Mouse (Mus musculus) granulocyte monocyte progenitor cell, adult 5-6 weeks (primary cell): Measurements from ENCODE around the gene Jup. TPM values are rescaled to one million over a fixed set of nuclear protein-coding genes. Genes with fewer than 3 reads are reported as not detected.
A peak's percentile ranks its signal among the peaks of the same experiment; 100 is the strongest.

ENCODE experiments used
- ATAC-seq: replicated peaks from 2 replicates; pipeline ENCODE4 v1.8.0; 2016; ENCODE audit warnings: mild to moderate bottlenecking, moderate TSS enrichment, inconsistent platforms; ENCODE audit not compliant: poor library complexity, severe bottlenecking
- total RNA-seq, 2 experiments: library from RNA; stranded (forward) in 1 of 2; stranded (reverse) in 1 of 2; fragments of 200-712, 200-1000 nt in 1 of 2; fragments of >200 nt in 1 of 2; fragmentation: Nextera tagmentation in 1 of 2; gene quantifications; 2 replicates each; pipeline ENCODE4 v1.2.3; 2014 to 2017

Jup gene
- total RNA-seq, 2 experiments from 2014 or later: 4.2 to 6.7 TPM

- ATAC-seq: no peak
Observed at GRCm38 (mm10) chr11:100392958-100393357, 4.6 kb downstream of the Jup start.

DNA sequence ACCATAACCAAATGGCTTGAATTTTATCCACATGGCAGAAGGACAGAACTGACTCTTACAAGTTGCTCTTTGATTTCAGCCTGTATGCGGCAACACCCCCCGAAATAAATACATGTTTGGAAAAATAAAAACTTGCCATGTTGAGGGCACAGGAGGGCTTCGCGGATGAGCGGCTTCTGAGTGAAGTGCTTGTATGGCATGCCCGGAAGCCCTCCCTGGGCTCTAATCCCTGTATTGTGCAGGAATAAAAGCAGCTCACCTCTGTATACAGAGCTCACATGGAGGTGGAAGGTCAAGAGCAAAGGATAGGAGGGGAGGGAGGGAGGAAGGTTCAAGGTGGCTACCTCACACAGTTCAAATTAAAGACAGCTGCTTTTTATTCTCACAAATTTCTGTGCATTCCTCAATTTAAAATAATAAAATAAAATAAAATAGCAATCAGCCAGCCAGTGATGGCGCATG, 5.6 kb downstream of the Jup start:
- no peak for ATAC-seq

GRCm38 (mm10) chr11:100391081-100391883, 6.3 kb downstream of the Jup start:
- ATAC-seq: no peak

DNA sequence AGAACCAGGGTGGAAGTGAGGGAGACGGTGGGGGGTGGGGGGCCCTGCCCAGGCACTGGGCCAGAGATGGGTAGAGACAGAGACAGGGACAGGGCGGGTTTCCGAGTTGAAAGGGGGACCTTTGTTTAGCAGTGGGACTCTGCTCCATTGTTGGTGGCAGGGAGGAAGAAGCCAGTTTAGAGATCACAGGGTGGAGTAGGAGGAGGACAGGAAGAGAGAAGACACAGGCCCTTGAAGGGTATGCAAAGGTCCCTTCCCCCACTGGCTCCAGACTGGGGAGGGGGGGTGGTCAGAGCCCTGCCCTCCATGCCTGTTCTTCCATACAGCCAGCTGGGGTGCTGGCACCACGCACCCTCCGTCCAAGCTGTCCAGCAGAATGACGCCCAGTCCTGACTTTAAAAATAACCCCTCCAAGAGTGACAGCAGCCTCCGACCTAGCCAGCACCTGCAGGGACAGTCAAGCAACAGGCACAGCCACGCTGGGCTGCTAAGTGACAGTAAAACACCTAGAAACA, 7.6 kb downstream of the Jup start:
- ATAC-seq: no peak

GRCm38 (mm10) chr11:100388588-100388987, 9.0 kb downstream of the Jup start:
- no peak for ATAC-seq

DNA sequence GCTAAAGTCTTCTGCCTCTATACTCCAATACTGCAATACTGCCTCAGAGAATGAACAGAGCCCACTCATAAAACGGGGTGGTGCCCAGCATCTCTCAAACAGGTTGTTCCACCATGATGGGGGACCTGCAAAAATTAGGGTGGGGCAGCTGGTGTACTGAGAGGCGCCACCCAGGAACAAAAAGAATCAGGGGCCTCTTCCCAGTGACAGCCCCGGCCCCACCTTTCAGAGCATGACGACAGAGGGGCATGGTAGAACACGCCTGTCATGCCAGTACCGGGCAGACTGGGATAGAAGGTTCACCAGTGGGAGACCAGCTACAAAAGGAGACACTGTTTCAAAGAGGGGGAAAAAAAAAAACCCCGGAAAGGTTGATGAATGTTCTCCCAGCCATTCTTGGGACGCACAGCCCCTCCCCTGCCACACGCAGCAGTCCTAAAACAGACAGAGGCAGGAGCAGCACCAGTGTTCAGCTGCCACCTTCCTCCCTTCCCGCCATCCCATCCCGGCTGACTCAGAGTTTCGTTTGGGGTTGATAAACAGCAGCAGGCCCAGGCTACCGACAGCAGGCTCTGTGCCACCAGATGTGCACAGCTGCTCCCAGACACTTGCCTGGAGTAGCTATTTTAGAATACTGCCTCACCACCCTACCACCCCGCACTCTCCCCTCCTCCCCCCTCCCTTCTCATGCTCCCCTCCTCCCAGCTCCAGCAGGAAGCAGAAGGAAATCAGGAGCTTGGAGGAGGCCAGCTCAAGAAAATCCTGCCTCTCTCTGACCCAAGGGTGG, 9.8 kb downstream of the Jup start:
- no peak for ATAC-seq

DNA sequence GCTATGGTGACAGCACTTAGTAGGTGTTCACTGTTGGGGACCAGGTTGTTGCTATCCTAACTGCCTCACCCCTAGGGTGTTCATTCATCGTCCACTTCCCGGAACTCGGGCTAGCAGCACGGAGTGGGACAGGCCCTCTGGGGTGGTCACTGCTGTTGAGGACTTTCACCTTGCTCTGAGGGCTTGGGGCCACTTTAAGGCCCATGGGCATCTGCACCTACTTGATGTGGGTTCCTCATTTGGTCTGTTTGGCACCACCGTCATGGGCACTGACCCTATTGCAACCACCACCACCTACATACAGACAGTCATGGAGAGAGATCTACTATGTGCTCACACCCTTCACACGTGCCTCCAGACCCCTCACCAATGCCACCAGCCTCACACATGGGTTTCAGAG, 10.5 kb downstream of the Jup start:
- ATAC-seq: no peak

DNA sequence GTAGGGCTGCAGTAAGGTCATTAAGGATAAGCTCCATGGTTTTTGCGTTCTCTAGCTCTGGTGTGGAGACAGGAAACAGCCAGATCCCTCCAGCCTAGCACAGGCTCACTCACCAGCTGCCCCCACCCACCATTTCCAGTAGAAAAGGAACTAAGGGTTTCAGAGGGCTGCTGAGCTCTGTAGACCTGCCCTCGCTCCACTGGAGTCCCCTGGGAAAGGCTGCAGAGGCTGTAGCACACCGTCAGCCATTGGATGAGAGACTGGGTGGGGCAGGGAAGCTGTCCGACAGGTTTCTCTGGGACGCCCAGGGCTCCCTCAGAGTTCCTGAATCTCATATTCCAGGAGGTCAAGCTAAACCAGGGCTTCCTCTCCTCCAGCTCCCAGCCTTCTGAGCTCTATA, 11.0 kb downstream of the Jup start:
- ATAC-seq: no peak

- ATAC-seq: no peak
Observed at GRCm38 (mm10) chr11:100385016-100385415, 12.5 kb downstream of the Jup start.

DNA sequence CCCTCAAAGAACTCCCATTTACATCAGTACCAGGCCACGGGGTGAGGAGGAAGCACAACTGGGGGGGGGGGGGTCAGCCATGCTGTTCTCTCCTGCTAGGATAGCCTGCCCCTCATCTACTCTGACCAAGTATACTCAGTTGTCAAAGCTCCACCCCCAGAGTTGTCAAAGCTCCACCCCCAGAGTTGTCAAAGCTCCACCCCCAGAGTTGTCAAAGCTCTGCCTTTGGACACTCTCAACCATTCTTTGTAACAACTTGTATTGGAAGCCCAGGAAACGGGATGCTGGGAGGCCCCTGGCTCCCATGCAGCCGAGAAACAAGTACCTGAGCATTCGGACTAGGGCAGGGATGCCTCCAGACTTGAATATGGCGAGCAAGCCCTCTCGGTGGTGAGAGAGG, 14.9 kb downstream of the Jup start:
- ATAC-seq: no peak

DNA sequence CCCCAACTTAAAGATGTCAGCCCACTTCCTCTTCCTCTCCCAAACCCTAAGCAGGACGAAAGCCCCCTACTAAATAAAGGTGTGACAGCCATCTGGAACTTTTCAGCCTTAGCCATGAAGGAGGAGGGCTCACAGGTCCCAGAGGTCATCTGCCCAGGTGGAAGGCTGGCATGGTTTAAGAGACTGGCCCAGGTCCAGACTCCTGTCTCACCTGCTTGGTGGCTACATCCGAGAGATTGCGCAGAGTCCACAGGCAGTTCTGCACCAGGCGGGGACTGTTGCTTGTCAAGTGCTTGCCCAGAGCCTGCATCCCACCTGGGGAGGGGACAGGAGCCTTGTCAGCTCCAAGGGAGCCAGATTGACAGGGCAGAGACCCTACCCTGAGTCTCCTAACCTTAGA, 18.3 kb downstream of the Jup start:
- ATAC-seq: no peak

DNA sequence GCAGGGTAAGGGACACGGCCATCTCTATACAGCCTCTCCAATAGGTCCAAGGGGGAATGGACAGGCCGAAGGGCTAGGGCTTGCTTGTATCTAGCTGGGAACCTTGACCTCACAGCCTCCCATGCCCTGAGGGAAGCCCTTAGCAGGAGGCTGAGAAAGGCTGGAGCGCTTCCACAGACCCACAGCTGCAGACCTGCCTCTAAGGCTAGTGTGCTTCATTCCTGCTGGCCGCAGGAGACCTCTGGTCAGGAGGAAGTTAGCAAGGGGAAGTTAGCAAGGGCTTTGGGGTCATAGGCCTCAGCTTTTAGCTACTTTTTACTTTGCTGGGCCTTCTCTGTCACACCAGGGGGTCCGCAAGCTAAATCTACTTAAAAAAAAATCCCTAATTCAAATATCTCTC, 19.1 kb downstream of the Jup start:
- ATAC-seq: peak; percentile 68

- no peak for ATAC-seq
Observed at GRCm38 (mm10) chr11:100377989-100378388, 19.6 kb downstream of the Jup start.

- ATAC-seq: no peak
Observed at GRCm38 (mm10) chr11:100376746-100377389, 20.7 kb downstream of the Jup start.

DNA sequence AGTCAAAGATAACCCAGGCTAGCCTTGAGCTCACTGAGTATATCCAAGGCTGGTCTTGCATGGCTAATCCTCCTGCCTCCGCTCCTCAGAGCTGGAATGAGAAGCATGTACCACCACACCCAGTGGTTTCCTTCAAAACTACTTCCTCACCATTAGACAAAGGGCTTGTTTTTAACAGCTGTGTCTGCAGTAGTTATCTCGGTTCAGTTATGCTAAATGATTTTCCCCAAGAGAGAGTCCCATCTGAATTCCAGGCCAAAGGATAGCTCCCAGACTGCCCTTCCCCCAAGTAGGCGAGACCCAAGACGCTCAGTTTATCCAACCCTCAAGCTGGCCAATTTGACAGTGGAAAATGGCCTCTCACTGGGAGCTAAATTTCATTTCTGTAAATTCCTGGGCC, 21.6 kb downstream of the Jup start:
- ATAC-seq: no peak

DNA sequence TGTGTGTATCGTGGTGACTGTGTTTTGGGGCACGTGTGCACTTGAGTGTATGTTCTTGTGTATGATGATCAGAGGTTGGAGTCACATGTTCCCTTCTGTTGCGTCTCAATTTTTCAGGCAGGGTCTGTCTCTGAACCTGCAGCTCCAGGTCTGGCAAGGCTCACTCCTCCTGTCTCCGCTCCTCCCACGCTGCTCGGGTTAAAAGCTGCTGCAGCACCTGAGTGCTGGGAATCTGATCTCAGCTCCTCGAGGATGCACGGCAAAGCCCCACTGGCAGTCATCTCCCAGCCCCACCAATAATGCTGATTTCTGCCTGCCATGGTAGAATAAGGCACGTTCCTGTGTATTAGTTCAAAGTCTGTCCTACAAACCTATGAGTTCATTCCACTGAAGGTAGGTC, 22.4 kb downstream of the Jup start:
- ATAC-seq: no peak

- ATAC-seq: peak; percentile 79
Observed at GRCm38 (mm10) chr11:100371981-100372558, 25.5 kb downstream of the Jup start.

DNA sequence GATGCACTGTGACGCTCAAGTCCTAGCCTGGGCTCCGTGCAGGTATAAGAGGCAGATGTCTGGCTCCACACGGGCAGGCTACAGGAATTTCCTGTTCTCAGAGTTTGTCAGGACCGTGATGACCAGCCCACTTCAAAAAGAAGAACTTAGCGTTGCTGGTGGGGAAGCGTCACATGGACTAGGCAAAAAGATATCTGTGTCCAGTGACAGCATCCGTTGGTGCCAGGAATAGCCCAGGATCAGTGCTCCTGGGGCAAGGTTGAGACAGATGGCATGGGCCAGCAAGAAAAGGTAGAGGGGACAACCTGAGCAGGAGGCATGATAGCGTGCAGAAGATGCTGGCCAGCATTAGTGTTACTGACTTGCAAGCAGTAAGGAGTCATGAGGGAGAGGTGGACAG, 27.7 kb downstream of the Jup start:
- ATAC-seq: 0 out of 2 replicates have a peak, but pooled peaks have one; percentile 34

GRCm38 (mm10) chr11:100369145-100369544, 28.4 kb downstream of the Jup start:
- no peak; the same call in 1 of the 2 replicates for ATAC-seq

DNA sequence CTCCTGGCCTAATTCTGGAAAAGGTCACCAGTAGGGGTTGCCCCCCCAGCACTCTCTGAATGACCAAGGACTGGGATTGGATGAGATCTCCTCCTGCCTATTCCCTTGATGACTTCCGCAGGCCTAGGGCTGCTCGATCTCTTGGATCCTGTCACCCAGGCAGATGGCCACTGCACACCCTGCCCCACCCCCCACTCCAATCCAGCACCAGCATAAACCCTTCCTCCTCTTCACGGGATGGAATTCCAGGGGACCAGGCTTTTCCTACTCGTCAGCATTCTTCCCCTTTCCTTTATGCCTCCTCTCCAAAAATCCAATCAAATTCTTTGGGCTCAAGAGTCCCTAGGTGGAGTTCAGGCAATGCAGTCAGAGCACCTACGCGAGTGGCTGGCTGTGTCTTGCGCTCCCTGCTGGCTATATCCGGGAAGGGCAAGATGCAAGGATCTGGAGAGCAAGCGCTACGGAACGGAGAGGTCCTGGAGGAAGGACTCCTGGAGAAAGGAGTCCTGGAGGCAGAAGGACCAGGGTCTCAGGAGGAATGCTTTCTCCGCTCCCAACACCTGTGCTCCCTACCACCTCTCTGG, 34.5 kb downstream of the Jup start:
- ATAC-seq: peak; percentile 72
